In genomic region chr5:19611788-19612187, GRCm38 (mm10) we compare ENCODE assay signal across 16 mouse cellular contexts.
"Had no signal": no experiment of that assay in that cellular context is flagged by ENCODE, and none has a peak within 500 bp of the region (broad histone marks: within the 10 kb centered on the region; RNA-seq: fewer than 3 reads in every experiment).

No protein-coding gene starts in this region.

- DNase-seq: gastrocnemius, postnatal 14 days; gastrocnemius, postnatal 36 days; heart, adult 18-20 months; heart, postnatal 10 days; heart, postnatal 36 days; kidney, adult 11 months; kidney, adult 2 months; kidney, adult 9 months; kidney, postnatal 14 days; kidney, postnatal 36 days; layer of hippocampus, adult 9-11 months; layer of hippocampus, postnatal 36 days; left cerebral cortex, postnatal 4 days had no signal

- ATAC-seq: hindbrain, postnatal 0 days; intestine, embryonic 16.5 days; liver, embryonic 12.5 days had no signal
